Mouse (Mus musculus) stomach, postnatal 0 days (tissue): ENCODE data around the gene Hist1h2af.
"Not testable (repeated sequence)": the region's sequence is repeated elsewhere in the genome, so short reads cannot be mapped to it uniquely, and the experiment has no call there.

ENCODE experiments used
- CTCF ChIP-seq: IDR thresholded peaks from 2 replicates; pipeline ENCODE4 v1.5.1; 2016; ENCODE audit warnings: antibody characterized with exemption, low read depth, mild to moderate bottlenecking, moderate library complexity
- EP300 ChIP-seq: optimal IDR thresholded peaks from 2 replicates; pipeline ENCODE3; 2016; ENCODE audit warnings: antibody characterized with exemption

- not testable (repeated sequence) for TF ChIP-seq CTCF, EP300
Observed at GRCm38 (mm10) chr13:23544787-23545120, 11.0 kb downstream of the Hist1h2af start.
